Mouse (Mus musculus) spleen, adult 18-20 months (tissue): Measurements from ENCODE around the gene Hspb2.

ENCODE experiments used
- DNase-seq, 2 experiments: peaks; one replicate each; pipeline ENCODE4 v3.0.0; 2022; ENCODE audit warnings: mixed read lengths in 2 of 2

Gene Hspb2

DNA sequence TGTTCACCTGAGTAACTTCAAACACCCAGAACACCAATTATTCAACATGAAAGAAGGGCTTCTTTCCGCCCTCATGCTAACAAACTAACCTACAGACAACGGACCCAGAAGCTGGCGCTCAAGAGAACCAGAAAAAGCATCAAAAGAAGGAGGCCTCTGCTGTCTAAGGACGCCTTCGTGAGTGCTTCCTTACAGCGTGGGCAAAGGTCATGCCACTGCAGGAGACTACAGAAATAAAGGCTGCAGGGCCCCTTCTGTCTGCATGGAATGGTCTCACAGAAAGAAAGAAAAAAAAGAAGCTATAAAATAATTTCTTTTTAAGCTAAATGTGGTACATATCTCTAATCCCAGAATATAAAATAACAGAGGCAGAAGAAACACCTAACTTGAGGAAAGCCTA, 47.2 kb downstream of the Hspb2 start:
- DNase-seq, result no peak
